Mouse (Mus musculus) kidney, postnatal 0 days (tissue): Measurements from ENCODE around the gene Prkd1. TPM values are rescaled to one million over a fixed set of nuclear protein-coding genes. Genes with fewer than 3 reads are reported as not detected.

Experiments
- ATAC-seq: fragments of 200-750 bp; cut with Nextera tagmentation; replicated peaks from 2 replicates; pipeline ENCODE4 v1.8.0; 2017; ENCODE audit warnings: low read depth, moderate number of reproducible peaks, moderate TSS enrichment, moderate library complexity; ENCODE audit not compliant: low FRiP score
- DNase-seq: peaks from one replicate; pipeline ENCODE4 v3.0.0-alpha.2; 2016; ENCODE audit warnings: low spot score
- H3K27ac ChIP-seq: fragments of 300-500 bp; sonication (generic); 2 replicates; pipeline ENCODE4 v1.5.1; 2014; ENCODE audit warnings: mild to moderate bottlenecking
- H3K27me3 ChIP-seq: fragments of 300-500 bp; sonication (generic); 2 replicates; pipeline ENCODE4 v1.6.1; 2014; ENCODE audit warnings: low read length, mixed read lengths; ENCODE audit not compliant: insufficient read depth
- H3K36me3 ChIP-seq: fragments of 300-500 bp; sonication (generic); 2 replicates; pipeline ENCODE4 v1.6.1; 2014; ENCODE audit warnings: low read length, mixed read lengths; ENCODE audit not compliant: insufficient read depth
- H3K4me1 ChIP-seq: fragments of 300-500 bp; sonication (generic); replicated peaks from 2 replicates; pipeline ENCODE4 v1.6.1; 2014; ENCODE audit warnings: antibody characterized with exemption, low read length, mixed read lengths; ENCODE audit not compliant: insufficient read depth
- H3K4me2 ChIP-seq: fragments of 300-500 bp; sonication (generic); 2 replicates; pipeline ENCODE4 v1.6.1; 2014; ENCODE audit warnings: mild to moderate bottlenecking, low read length, moderate library complexity, mixed read lengths
- H3K4me3 ChIP-seq: fragments of 300-500 bp; sonication (generic); replicated peaks from 2 replicates; pipeline ENCODE4 v1.5.1; 2014; ENCODE audit warnings: low read depth, low read length
- H3K9ac ChIP-seq: fragments of 300-500 bp; sonication (generic); 2 replicates; pipeline ENCODE4 v1.6.1; 2014; ENCODE audit warnings: low read depth, low read length
- H3K9me3 ChIP-seq: fragments of 300-500 bp; sonication (generic); replicated peaks from 2 replicates; pipeline ENCODE4 v1.6.1; 2016; ENCODE audit warnings: low read length, inconsistent platforms, mixed read lengths
- CTCF ChIP-seq: IDR thresholded peaks from 2 replicates; pipeline ENCODE4 v1.5.1; 2016; ENCODE audit warnings: antibody characterized with exemption, low read depth, mild to moderate bottlenecking, moderate library complexity
- WGBS: fragments of 180-500 bp; shearing (Covaris S2); extraction: QIAGEN DNeasy Blood & Tissue Kit; methylation state at CpG from one replicate; pipeline ENCODE4 v1.1.7; 2014; 5-methylcytosine and 5-hydroxymethylcytosine counted together
- polyA plus RNA-seq: library from polyadenylated mRNA; unstranded; fragments of >200 nt; fragmentation: Nextera tagmentation; extraction: Ambion mirVana; gene quantifications from 2 replicates; pipeline ENCODE4 v1.2.1, GENCODE M21; 2015

Prkd1 gene
- polyA plus RNA-seq, 1 experiment from 2014 or later: 5.5 TPM

GRCm38 (mm10) chr12:50598053-50598988, 50.6 kb downstream of the Prkd1 start:
- H3K4me3 ChIP-seq: no peak overlapping the region
- ATAC-seq (no peak), DNase-seq (peak; percentile 11)
- TF ChIP-seq CTCF: no peak
- no peak overlapping the region for H3K27ac ChIP-seq
- no peak overlapping the region for H3K4me2 ChIP-seq
- no peaks in the 10 kb centered on the region for H3K27me3 ChIP-seq
- no peaks in the 10 kb centered on the region for H3K4me1 ChIP-seq
- 63% methylated on average over 9 of the region's 9 CpGs for WGBS
- no peak overlapping the region for H3K9ac ChIP-seq
- H3K9me3 ChIP-seq: no peaks in the 10 kb centered on the region
- no peaks in the 10 kb centered on the region for H3K36me3 ChIP-seq

GRCm38 (mm10) chr12:50597467-50597866, 51.4 kb downstream of the Prkd1 start:
- WGBS: 90% methylated on average over 4 of the region's 4 CpGs
- H3K4me2 ChIP-seq: no peak overlapping the region
- no peak for ATAC-seq

DNA sequence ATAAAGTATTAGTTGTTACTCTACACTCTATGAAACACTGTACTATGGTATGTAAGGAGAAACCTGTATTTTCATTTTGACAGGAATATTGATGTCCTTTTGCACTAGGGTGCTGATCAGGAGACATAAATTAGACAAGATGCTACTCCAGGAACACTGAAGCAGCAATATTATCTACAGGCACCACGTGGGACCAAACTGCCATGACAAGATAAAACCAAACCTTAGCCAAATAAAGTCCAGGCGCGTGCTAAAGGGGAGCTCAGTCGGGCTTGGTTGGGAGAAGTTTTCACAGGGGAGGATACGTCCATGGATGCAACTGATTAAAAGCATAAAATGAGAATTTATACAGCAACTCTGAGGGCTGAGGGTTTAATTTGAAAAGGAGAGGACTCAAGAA, 53.1 kb downstream of the Prkd1 start:
- no peaks in the 10 kb centered on the region for H3K9me3 ChIP-seq
- no peaks in the 10 kb centered on the region for H3K27me3 ChIP-seq
- TF ChIP-seq CTCF: no peak
- H3K27ac ChIP-seq: no peak overlapping the region
- 65% methylated on average over 5 of the region's 5 CpGs for WGBS
- H3K36me3 ChIP-seq: no peaks in the 10 kb centered on the region
- ATAC-seq (no peak), DNase-seq (no peak)
- no peak overlapping the region for H3K4me3 ChIP-seq
- H3K4me1 ChIP-seq: no peaks in the 10 kb centered on the region
- no peak overlapping the region for H3K9ac ChIP-seq
- no peak overlapping the region for H3K4me2 ChIP-seq

More at GRCm38 (mm10) chr12:50597467-50597866, 51.4 kb downstream of the Prkd1 start:
- no peaks in the 10 kb centered on the region for H3K36me3 ChIP-seq
- no peak for DNase-seq
- no peaks in the 10 kb centered on the region for H3K9me3 ChIP-seq
- no peak for TF ChIP-seq CTCF
- H3K4me1 ChIP-seq: no peaks in the 10 kb centered on the region
- H3K4me3 ChIP-seq: no peak overlapping the region
- H3K27ac ChIP-seq: no peak overlapping the region
- no peak overlapping the region for H3K9ac ChIP-seq
- H3K27me3 ChIP-seq: no peaks in the 10 kb centered on the region

DNA sequence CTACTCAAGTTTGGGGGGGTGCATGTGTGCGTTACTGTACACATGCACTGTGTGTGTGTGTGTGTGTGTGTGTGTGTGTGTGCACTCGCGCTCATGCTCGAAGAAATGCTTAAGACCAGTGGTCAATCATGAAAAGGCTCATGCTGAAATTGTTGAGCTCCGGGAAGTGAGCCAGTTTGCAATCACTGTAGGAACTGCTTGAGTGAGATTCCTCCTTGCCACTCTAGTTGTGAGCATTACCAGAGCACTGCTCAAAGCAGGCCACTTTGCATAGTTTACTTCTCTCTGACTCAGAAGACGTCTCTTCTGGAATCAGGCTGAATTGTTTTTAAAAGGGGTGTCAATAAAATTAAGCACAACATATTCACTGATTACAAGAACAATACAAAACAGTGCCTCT, 54.4 kb downstream of the Prkd1 start:
- Histone ChIP-seq H3K27me3 (no peaks in the 10 kb centered on the region), H3K9me3 (no peaks in the 10 kb centered on the region), H3K27ac (no peak overlapping the region), H3K4me1 (no peaks in the 10 kb centered on the region), H3K4me2 (no peak overlapping the region), H3K36me3 (no peaks in the 10 kb centered on the region), H3K9ac (no peak overlapping the region), H3K4me3 (no peak overlapping the region)
- no peak for DNase-seq
- 81% methylated on average over 6 of the region's 6 CpGs for WGBS
- ATAC-seq: no peak
- no peak for TF ChIP-seq CTCF

DNA sequence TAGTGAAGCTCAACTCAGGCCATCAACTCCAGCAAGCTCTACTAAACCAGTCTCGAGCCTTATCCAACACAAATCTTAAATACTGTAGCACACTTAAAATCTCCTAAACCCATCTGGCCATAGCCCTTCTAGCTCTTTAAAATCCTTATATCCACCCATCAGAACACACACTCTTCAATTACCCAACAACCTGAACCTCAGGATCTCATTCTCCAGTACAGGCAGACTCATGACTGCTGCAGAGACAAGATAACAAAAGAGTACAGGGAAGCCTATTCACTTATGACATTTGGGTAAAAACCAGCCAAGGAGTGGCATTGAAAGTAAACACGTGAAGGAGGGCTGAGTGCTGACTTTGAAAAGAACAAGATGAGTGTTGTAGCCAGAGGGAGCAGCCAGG, 55.4 kb downstream of the Prkd1 start:
- H3K4me1 ChIP-seq: no peaks in the 10 kb centered on the region
- no peaks in the 10 kb centered on the region for H3K36me3 ChIP-seq
- no peak overlapping the region for H3K27ac ChIP-seq
- no peak overlapping the region for H3K4me2 ChIP-seq
- no peak for TF ChIP-seq CTCF
- no peak overlapping the region for H3K9ac ChIP-seq
- DNase-seq (no peak), ATAC-seq (no peak)
- H3K27me3 ChIP-seq: no peaks in the 10 kb centered on the region
- WGBS: 80% methylated on average over 2 of the region's 2 CpGs
- H3K4me3 ChIP-seq: no peak overlapping the region
- no peaks in the 10 kb centered on the region for H3K9me3 ChIP-seq

- Histone ChIP-seq H3K27me3 (no peaks in the 10 kb centered on the region), H3K4me1 (no peaks in the 10 kb centered on the region), H3K9ac (no peak overlapping the region), H3K36me3 (no peaks in the 10 kb centered on the region), H3K9me3 (no peaks in the 10 kb centered on the region), H3K4me2 (no peak overlapping the region), H3K27ac (no peak overlapping the region), H3K4me3 (no peak overlapping the region)
- ATAC-seq (no peak), DNase-seq (no peak)
- WGBS: 81% methylated on average over 6 of the region's 6 CpGs
- TF ChIP-seq CTCF: no peak
Observed at GRCm38 (mm10) chr12:50588137-50588761, 60.6 kb downstream of the Prkd1 start.
